Mouse (Mus musculus) granulocyte monocyte progenitor cell, adult 5-6 weeks (primary cell): ENCODE measurements at regions not wholly inside any gene's neighbourhood (a gene's known extent, or its start where the extent isn't known, plus 50 kb on each side); places are given as distances from the start of the nearest gene placed in this dataset.
A peak's percentile ranks its signal among the peaks of the same experiment; 100 is the strongest.

Source experiments
- ATAC-seq: replicated peaks from 2 replicates; pipeline ENCODE4 v1.8.0; 2016; ENCODE audit warnings: mild to moderate bottlenecking, moderate TSS enrichment, inconsistent platforms; ENCODE audit not compliant: poor library complexity, severe bottlenecking

GRCm38 (mm10) chr8:115871381-115871780 lies 163.8 kb upstream of the Maf start:
- ATAC-seq, result no peak

DNA sequence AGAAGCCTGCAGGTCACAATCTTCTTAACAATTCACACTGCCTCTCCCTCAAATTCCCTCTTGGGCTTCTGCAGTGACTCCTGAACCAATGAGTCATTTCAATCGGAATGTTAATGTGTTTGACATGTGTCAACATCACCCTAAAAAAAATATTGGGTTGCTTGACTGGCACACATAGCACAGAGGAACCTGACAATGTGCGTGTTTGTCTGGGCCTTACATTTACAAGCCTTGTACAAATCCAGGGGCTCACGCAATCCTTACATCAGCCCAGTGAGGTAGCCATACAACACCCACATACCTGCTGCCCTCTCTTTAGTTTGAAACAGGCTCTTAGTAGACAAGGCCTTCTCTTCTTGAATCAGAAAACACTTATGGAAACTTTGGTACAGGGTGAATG lies 153.8 kb upstream of the Maf start:
- no peak for ATAC-seq

GRCm38 (mm10) chr8:115859406-115859805 lies 151.8 kb upstream of the Maf start:
- no peak for ATAC-seq

DNA sequence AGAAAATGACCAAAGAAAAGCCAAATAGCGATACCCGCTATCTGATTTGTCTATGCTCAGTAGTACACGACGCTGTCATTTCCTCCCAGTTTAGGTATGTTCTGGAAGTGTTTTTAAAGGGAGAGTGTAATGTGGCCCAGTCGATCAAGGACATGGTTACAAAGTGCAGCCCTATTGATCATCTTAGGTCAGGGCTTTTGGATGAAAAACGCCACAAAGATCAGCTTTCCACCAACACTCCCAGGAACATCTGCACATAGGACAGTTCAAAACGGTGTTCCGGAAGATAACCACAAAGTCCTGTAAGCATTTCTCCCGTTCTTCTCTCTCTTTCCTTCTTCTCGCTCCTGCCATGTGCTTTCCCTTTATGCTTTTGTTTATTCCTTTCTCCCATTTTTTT lies 149.2 kb upstream of the Maf start:
- ATAC-seq, result no peak

DNA sequence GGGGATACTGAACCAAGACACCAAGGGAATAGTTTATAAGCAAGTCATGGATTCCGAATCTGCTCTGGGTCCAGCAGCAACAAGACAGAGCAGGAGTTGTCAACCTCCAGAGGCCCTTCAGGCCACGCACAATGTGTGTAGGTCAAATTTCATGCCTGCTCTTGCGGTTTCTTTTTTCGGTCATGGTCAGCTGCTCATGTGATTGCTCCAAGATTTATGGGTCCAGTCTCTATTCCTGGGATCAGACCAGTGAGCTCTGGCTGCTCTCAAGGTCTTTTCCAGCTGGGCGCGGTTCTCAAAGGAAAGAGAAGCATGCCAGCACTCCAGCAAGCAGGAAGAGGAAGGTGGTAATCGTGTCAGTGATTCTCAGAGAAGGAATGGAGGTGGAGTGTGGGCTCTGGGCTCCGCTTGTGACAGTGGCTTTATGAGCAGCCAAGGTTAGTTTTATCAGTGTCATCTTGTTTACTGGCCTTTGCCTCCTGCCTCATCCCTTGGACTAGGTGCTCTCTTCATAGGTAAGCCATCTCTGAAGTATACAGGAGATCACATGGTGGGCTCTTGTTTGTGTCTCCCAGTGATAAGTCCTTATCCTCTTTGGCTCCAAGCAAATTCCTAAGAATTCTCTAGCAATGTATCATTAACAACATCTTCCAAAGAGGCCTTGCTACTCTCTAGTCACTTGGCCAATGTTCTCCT lies 148.5 kb upstream of the Maf start:
- ATAC-seq, result no peak

DNA sequence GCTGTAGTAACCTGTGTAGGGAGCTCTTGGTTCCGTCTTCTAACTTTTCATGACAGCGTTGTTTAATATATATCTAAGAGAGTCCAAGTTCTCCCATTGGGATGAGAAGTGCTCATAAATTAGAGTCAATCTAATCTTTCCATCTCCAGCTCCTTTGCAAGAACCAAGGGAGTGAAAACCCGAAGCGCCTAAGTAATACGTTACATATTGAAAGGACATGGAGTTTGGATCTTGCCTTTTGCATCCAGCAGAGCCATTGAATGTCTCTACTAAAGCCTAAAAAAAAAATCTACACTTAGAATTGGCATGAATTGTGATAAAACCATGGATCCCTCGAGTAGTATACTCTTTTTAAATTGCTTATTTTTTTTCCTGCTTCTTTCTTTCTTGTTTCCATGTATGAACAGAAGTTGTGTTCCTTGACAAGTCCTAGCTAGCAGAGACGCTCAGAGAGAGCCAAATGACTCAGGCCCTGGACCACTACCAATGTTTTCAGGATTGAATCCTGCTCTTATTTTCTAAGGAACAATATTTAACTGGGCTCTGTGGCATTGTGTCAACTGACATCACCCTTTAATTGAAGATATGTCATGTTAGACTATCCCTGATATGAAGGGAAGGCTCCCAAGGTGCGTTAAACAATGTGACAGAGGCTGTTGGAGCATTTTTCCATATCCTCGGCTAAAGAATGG lies 146.8 kb upstream of the Maf start:
- ATAC-seq, result no peak

DNA sequence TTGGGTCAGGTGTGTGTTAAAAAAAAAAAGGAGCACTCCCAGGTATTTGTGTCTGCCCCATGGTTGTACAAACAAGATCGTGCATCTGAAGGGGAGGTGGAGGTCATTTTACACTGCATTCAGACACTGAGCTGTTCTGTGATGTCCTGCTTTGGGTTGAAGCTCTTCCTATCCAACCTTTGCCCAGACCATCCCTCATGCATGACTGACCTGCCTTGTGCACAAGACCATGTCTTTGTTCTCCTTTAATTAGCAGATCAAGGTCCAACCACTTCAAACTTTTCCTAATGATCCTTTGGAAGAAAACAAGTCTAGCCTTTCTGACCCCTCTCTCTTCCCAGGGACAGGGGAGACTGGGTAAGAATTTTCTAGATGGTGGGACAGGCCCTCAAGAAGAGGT lies 143.0 kb upstream of the Maf start:
- no peak for ATAC-seq

- no peak for ATAC-seq
Measured at GRCm38 (mm10) chr8:115833391-115833790, 125.8 kb upstream of the Maf start.

- ATAC-seq, result no peak
Measured at GRCm38 (mm10) chr8:115831675-115832074, 124.1 kb upstream of the Maf start.

GRCm38 (mm10) chr8:115830012-115830662 lies 122.5 kb upstream of the Maf start:
- ATAC-seq, result no peak

GRCm38 (mm10) chr8:115826516-115826915 lies 118.9 kb upstream of the Maf start:
- no peak for ATAC-seq

DNA sequence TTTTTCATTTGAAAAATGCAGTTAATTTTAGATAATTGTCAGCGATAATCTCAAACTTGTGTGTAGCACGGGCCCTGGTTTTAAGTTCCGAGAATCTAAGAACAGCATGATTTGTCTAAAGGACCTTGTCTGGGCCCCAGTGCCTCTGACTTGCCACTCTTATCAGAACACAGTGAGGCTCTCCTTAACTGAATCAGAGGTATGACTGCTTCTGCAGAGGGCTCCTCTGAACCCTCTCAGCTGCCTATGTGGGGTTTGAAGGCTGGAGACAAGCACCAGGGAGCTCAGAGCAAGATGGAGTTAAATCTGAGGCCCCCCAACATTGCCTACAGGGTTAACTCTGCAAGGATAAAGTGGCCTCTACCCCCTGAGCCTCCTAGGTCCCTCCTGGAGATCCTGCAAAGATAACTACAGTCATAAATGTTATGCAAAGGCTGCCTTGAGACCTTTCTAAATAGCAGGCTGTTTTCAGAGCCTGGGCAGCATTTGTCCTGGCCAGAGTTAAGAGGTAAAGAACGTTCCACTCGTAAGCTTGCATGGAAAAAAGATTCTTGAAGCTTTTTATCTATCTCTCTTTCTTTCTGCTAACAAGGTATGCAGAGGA lies 118.4 kb upstream of the Maf start:
- no peak for ATAC-seq

DNA sequence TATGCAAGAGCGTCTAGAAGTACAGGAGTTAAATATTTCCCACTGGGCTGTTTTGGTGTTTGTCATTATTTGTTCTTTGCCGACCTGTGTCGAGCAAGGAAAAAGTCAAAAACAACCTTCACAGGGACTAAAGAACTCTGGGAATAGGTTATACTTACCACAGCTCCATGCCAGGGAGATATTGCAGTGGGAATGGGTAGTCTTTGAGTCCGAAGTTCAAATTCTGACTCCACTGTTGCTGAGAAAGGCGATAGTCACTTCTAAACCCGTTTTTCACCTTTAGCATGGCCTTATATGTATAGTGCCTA lies 116.8 kb upstream of the Maf start:
- no peak for ATAC-seq

DNA sequence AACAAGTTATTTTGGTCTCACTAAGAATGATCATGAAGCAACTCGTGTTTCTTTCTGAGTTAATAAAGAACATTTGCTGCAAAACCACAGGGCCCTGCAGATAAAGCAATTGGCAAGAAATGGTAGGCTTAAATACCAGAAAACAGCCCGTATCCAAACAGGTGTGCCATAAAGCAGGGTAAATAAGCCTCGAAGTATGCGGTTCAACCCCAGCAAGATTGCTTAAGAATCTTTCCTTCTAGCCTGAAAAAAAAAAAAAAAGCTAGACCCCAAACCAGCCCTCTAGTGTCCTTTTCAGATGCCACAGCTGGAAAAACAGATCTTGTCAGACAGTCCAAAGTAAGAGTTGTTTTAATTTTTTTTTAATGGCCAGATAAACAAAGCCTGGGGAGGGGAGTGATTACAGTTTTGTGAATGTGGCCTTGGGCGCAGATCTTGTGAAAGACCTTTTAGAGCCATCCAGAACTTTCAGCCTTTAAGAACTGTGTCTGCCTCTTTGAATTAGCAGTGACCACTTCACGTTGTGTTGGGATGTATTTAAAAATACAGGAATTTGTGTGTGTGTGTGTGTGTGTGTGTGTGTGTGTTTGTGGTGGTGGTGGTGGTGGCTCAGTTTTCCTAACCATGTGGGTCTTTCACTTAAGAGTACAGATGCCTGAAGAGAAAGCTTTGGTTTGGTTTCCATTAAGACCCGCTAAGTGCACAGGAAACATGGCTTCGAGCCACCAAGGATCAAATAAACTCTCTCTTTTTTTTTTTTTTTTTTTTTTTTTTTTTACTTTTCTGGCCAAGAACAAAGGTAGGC lies 116.3 kb upstream of the Maf start:
- ATAC-seq, result no peak

GRCm38 (mm10) chr8:115813426-115813825 lies 105.8 kb upstream of the Maf start:
- ATAC-seq, result no peak

DNA sequence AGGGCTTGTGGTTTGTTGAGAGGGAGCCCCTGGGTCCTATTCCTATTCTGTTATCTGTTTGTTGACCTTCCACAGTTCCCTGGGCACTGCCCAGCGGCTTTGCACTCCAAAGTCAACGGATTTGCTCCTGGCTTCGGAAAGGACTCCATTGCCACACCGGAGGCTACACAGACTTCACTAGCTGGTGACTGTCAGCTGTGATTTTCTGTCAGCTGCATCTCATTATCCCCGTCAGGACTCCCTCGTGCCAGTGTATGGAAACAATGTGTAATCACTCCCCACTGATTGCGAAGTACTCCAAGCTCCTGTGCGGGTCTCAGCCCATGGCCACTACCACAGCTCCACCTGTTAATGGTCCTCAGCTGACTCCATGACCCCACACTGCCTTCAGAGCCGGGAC lies 99.0 kb upstream of the Maf start:
- ATAC-seq, result no peak

- ATAC-seq, result no peak
Measured at GRCm38 (mm10) chr8:115806139-115806538, 98.5 kb upstream of the Maf start.

DNA sequence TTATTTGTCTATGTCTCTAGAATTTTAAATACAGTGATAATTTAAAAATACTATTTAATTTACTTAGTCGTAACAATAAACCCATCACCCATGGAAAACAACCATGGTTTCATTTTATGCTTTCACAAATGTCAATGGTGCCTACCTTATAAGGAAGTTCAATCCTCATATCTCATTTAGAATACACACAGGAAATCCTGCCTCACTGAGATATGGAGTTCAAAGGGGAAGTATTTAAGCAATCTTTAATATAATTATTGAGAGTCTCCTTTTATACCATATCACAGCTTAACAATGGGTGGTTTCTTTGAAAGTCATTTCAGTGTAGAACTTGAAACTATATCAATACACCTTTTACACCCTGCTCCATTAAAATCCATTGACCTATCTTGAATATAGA lies 86.0 kb upstream of the Maf start:
- ATAC-seq, result peak; percentile 70

GRCm38 (mm10) chr8:115788421-115788820 lies 80.8 kb upstream of the Maf start:
- 0 out of 2 replicates have a peak, but pooled peaks have one; percentile 25 for ATAC-seq

- ATAC-seq, result no peak
Measured at GRCm38 (mm10) chr8:115786185-115786584, 78.6 kb upstream of the Maf start.

DNA sequence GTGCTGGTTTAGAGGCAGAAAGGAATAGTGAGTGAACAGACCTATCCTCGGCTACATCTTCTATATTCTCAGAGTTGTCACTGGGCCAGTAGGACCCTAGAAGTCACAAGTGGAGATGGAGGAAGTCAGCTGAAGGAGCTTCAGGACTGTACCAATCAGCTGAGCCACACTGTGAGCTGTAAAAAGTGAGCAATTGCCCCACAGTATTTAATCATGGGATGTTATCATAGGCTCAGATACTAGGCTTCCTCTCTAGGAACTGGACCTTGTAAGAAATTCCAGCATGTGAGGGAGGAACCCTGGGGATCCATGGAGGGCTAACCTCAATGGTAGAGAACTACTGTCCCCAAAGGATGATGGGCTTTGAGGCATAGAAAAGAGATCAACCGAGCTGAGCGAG lies 78.2 kb upstream of the Maf start:
- no peak for ATAC-seq
